In genomic region chr7:67910528-67910927, GRCm38 (mm10) we compare ENCODE assay signal across 8 mouse cellular contexts. TPM values are rescaled to one million over a fixed set of nuclear protein-coding genes. Genes with fewer than 3 reads are reported as not detected.
A peak's percentile ranks its signal among the peaks of the same experiment; 100 is the strongest.
DNase-seq lines count a peak whose midpoint lies in the region; ATAC-seq lines count a peak whose summit lies in the region.

No protein-coding gene starts in this region.

- H3K4me1 ChIP-seq in lung, embryonic 16.5 days (replicated peaks; ENCODE audit: control insufficient read depth, insufficient read depth, low read length): peaks cover 17% of the 10 kb centered on the region
- peaks cover 6% of the 10 kb centered on the region; the same call in 1 of the 2 replicates for H3K4me1 ChIP-seq in forebrain, embryonic 16.5 days (replicated peaks; ENCODE audit: control insufficient read depth, insufficient read depth, low read length)
- H3K4me1 ChIP-seq in stomach, embryonic 14.5 days (ENCODE audit: control insufficient read depth, insufficient read depth, low read length): no peaks in the 10 kb centered on the region

- H3K4me2 ChIP-seq in lung, embryonic 16.5 days (ENCODE audit: low read depth, low read length): peak overlapping the region; percentile 52
- H3K4me2 ChIP-seq in forebrain, embryonic 16.5 days (ENCODE audit: low read length): peak overlapping the region; percentile 33
- peak overlapping the region; percentile 19; the same call in 1 of the 2 replicates for H3K4me2 ChIP-seq in stomach, embryonic 14.5 days (replicated peaks; ENCODE audit: low read depth, low read length)

- no peaks in the 10 kb centered on the region for H3K9me3 ChIP-seq in lung, embryonic 16.5 days (ENCODE audit: control insufficient read depth, low read length)
- no peaks in the 10 kb centered on the region for H3K9me3 ChIP-seq in forebrain, embryonic 16.5 days (ENCODE audit: control insufficient read depth, low read length)
- H3K9me3 ChIP-seq in stomach, embryonic 14.5 days (ENCODE audit: control insufficient read depth, low read depth, low read length): no peaks in the 10 kb centered on the region

- H3K36me3 ChIP-seq in lung, embryonic 16.5 days (ENCODE audit: control insufficient read depth, insufficient read depth, low read length): no peaks in the 10 kb centered on the region
- H3K36me3 ChIP-seq in forebrain, embryonic 16.5 days (ENCODE audit: control insufficient read depth, insufficient read depth): no peaks in the 10 kb centered on the region
- H3K36me3 ChIP-seq in stomach, embryonic 14.5 days (ENCODE audit: control insufficient read depth, insufficient read depth, low read length): no peaks in the 10 kb centered on the region

- ATAC-seq in lung, embryonic 16.5 days (ENCODE audit: low read depth): peak; percentile 78
- ATAC-seq in forebrain, embryonic 16.5 days: peak; percentile 75
- no peak; the same call in 1 of the 2 replicates for ATAC-seq in stomach, embryonic 14.5 days (ENCODE audit: insufficient number of reproducible peaks, insufficient read depth, low FRiP score, low read depth)
- ATAC-seq in megakaryocyte progenitor cell, adult 5-6 weeks (replicated peaks; ENCODE audit: poor library complexity): no peak

- WGBS in lung, embryonic 16.5 days: 14% methylated on average over 10 of the region's 10 CpGs
- 4% methylated on average over 10 of the region's 10 CpGs for WGBS in forebrain, embryonic 16.5 days
- WGBS in stomach, embryonic 14.5 days: 14% methylated on average over 10 of the region's 10 CpGs

- H3K27ac ChIP-seq in lung, embryonic 16.5 days (ENCODE audit: low read length): peak overlapping the region; percentile 92
- H3K27ac ChIP-seq in forebrain, embryonic 16.5 days (ENCODE audit: low read length): no peak overlapping the region
- peak overlapping the region; percentile 79 for H3K27ac ChIP-seq in stomach, embryonic 14.5 days (ENCODE audit: low read length)

- H3K4me3 ChIP-seq in lung, embryonic 16.5 days (ENCODE audit: low read length): peak overlapping the region; percentile 28
- peak overlapping the region; percentile 16 for H3K4me3 ChIP-seq in forebrain, embryonic 16.5 days (replicated peaks; ENCODE audit: low read length)
- H3K4me3 ChIP-seq in stomach, embryonic 14.5 days (ENCODE audit: low read depth, low read length): no peak overlapping the region

- no peak overlapping the region for H3K9ac ChIP-seq in lung, embryonic 16.5 days (ENCODE audit: low read length)
- no peak overlapping the region for H3K9ac ChIP-seq in forebrain, embryonic 16.5 days (replicated peaks; ENCODE audit: low read depth, low read length)
- H3K9ac ChIP-seq in stomach, embryonic 14.5 days (replicated peaks; ENCODE audit: low read depth, low read length): no peak overlapping the region

- no peaks in the 10 kb centered on the region for H3K27me3 ChIP-seq in lung, embryonic 16.5 days (ENCODE audit: control insufficient read depth, insufficient read depth, low read depth, low read length)
- no peaks in the 10 kb centered on the region for H3K27me3 ChIP-seq in forebrain, embryonic 16.5 days (replicated peaks; ENCODE audit: control insufficient read depth, insufficient read depth, low read length)
- H3K27me3 ChIP-seq in stomach, embryonic 14.5 days (ENCODE audit: control insufficient read depth, insufficient read depth, low read length): no peaks in the 10 kb centered on the region

- no peak for DNase-seq in lung, postnatal 36 days
- DNase-seq in layer of hippocampus, adult 9-11 months: peak; percentile 19
- DNase-seq in gastrocnemius, adult 18-20 months (ENCODE audit: low spot score): no peak
- no peak for DNase-seq in cerebellum, adult 9-10 months

RNA-seq across cellular contexts. Expression of gene Igf1r, which starts 42.1 kb away (rescaled TPM):
- 19.9 and 22.9 TPM in 2 replicates for polyA plus RNA-seq in lung, embryonic 16.5 days (2015; fragmentation: Nextera tagmentation; extraction: Ambion mirVana)
- 25.2 and 27.1 TPM in 2 replicates for polyA plus RNA-seq in forebrain, embryonic 16.5 days (2015; fragmentation: Nextera tagmentation; extraction: Ambion mirVana)
- 23.0 and 23.2 TPM in 2 replicates for polyA plus RNA-seq in stomach, embryonic 14.5 days (2014; fragmentation: Nextera tagmentation; extraction: Ambion mirVana)
- 1 to 10 TPM; 6.9 to 8.1 TPM for total RNA-seq in gastrocnemius, adult 18-20 months (2021)
- total RNA-seq in megakaryocyte progenitor cell, adult 5-6 weeks (2015): 46.1 and 50.3 TPM in 2 replicates
- total RNA-seq in megakaryocyte progenitor cell, adult 5-6 weeks (2017): 22.4 and 25.0 TPM in 2 replicates

Comparison
In these comparisons a context has a peak if more than half of its experiments do, and no peak if none do; other contexts are left out.
1. ATAC-seq: peak in lung, embryonic 16.5 days (single experiment) and forebrain, embryonic 16.5 days (single experiment); none in stomach, embryonic 14.5 days (single experiment) and megakaryocyte progenitor cell, adult 5-6 weeks (single experiment).
2. Peak in every context shown above with its lines, with median percentiles within 50 percentile points of each other: H3K4me2 ChIP-seq.